In the genomic region with DNA sequence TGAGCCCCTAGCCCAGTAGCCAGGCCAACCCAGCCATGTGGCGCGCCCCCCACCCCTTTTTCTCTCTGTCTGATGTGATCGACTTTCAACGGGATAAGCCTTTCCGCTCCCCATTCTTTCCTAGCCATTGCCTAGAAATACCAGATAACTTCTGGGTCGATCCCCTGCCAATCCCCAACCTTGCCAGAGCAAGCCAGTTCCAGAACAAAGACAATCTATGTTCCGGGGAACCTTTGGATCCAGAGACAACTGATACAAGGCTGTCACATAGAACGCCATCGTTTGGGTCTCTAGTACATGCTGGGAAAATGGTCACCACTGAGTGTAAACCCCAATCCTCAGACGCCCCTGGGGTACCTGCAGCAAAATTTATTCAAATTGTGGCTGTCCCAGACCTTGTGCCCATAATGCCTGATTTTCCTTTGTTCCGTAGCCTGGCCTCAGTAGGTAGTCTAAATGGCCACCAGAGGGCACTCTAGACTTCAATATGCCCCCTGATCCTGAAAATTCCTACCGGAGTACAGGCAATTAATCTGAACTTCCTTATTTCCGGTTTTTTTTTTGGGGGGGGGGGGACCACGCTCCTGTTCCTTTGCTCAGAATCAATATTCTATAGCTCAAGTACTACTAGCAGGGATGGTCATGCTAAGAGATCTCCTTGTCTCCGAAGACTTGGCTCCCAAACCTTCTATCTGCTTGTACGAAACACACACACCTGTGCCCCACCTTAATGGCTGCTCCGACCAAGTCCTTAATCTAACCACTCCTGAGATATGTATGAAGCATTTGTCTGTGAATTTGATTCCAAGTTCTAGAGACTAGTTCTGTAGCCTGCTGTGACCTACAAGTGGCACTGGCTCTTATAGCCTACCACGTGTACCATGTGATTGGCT, we compare ENCODE assay signal across 8 mouse cellular contexts.
DNase-seq lines count a peak whose midpoint lies in the region; ATAC-seq lines count a peak whose summit lies in the region.

No protein-coding gene starts in this region.

- H3K4me2 ChIP-seq in forebrain, embryonic 16.5 days (ENCODE audit: low read length), result no peak overlapping the region

- H3K4me1 ChIP-seq in forebrain, embryonic 16.5 days (replicated peaks; ENCODE audit: control insufficient read depth, insufficient read depth, low read length), result no peaks in the 10 kb centered on the region

- H3K4me3 ChIP-seq in forebrain, embryonic 16.5 days (replicated peaks; ENCODE audit: low read length), result no peak overlapping the region

- H3K9ac ChIP-seq in forebrain, embryonic 16.5 days (replicated peaks; ENCODE audit: low read depth, low read length), result no peak overlapping the region

- DNase-seq in frontal cortex, postnatal 25 days (ENCODE audit: low spot score in 2 of 2), result no peak
- DNase-seq in 3T3-L1 (ENCODE audit: low read depth, low spot score), result peak; percentile 56
- peak; percentile 3 to 37 for DNase-seq in adrenal gland, postnatal 36 days
- DNase-seq in layer of hippocampus, adult 9-10 months (ENCODE audit: low spot score), result peak; percentile 40
- peak; percentile 85 for DNase-seq in retina, embryonic 14.5 days (ENCODE audit: low spot score)
- no peak for DNase-seq in thymus, postnatal 36 days

- peak; percentile 74 for ATAC-seq in frontal cortex, adult (ENCODE audit: low TSS enrichment)
- peak; percentile 77 for ATAC-seq in forebrain, embryonic 16.5 days

- H3K27me3 ChIP-seq in forebrain, embryonic 16.5 days (replicated peaks; ENCODE audit: control insufficient read depth, insufficient read depth, low read length), result no peaks in the 10 kb centered on the region

- no peaks in the 10 kb centered on the region for H3K36me3 ChIP-seq in forebrain, embryonic 16.5 days (ENCODE audit: control insufficient read depth, insufficient read depth)

- H3K27ac ChIP-seq in forebrain, embryonic 16.5 days (ENCODE audit: low read length), result no peak overlapping the region

- H3K9me3 ChIP-seq in forebrain, embryonic 16.5 days (ENCODE audit: control insufficient read depth, low read length), result no peaks in the 10 kb centered on the region

- WGBS in forebrain, embryonic 16.5 days, result 54% methylated on average over 18 of the region's 18 CpGs

Comparison
In these comparisons a context has a peak if more than half of its experiments do, and no peak if none do; other contexts are left out.
1. DNase-seq: peak in 3T3-L1 (single experiment), adrenal gland, postnatal 36 days (2 of 2), layer of hippocampus, adult 9-10 months (single experiment) and retina, embryonic 14.5 days (single experiment); none in frontal cortex, postnatal 25 days (0 of 2) and thymus, postnatal 36 days (0 of 2).